Mouse (Mus musculus): ENCODE results near the gene Abhd12. TPM values are rescaled to one million over a fixed set of nuclear protein-coding genes. Genes with fewer than 3 reads are reported as not detected.

The Abhd12 gene
- polyA plus RNA-seq, 1 experiment from 2014 or later, result 47.9 TPM

- no peak for ATAC-seq (ENCODE audit: insufficient number of reproducible peaks, low FRiP score)
- 96% methylated on average over 2 of the region's 2 CpGs for WGBS
- H3K4me1 ChIP-seq (replicated peaks), result no peaks in the 10 kb centered on the region
Observed at GRCm38 (mm10) chr2:150830011-150830410, 74.5 kb downstream of the Abhd12 start.

GRCm38 (mm10) chr2:150828654-150829053 is 75.9 kb downstream of the Abhd12 start:
- no peak for ATAC-seq (ENCODE audit: insufficient number of reproducible peaks, low FRiP score)
- Histone ChIP-seq H3K27me3 (replicated peaks) (no peaks in the 10 kb centered on the region), H3K36me3 (peaks cover 99% of the 10 kb centered on the region), H3K9me3 (replicated peaks) (no peaks in the 10 kb centered on the region), H3K9ac (no peak overlapping the region), H3K27ac (ENCODE audit: poor library complexity, severe bottlenecking) (no peak overlapping the region), H3K4me2 (no peak overlapping the region), H3K4me1 (replicated peaks) (no peaks in the 10 kb centered on the region), H3K4me3 (no peak overlapping the region)
- WGBS, result 70% methylated on average over 4 of the region's 4 CpGs

More at GRCm38 (mm10) chr2:150830011-150830410, 74.5 kb downstream of the Abhd12 start:
- Histone ChIP-seq H3K9me3 (replicated peaks) (no peaks in the 10 kb centered on the region), H3K36me3 (peaks cover 97% of the 10 kb centered on the region), H3K4me2 (no peak overlapping the region), H3K27me3 (replicated peaks) (no peaks in the 10 kb centered on the region), H3K27ac (ENCODE audit: poor library complexity, severe bottlenecking) (no peak overlapping the region), H3K4me3 (no peak overlapping the region), H3K9ac (no peak overlapping the region)

GRCm38 (mm10) chr2:150828164-150828563 is 76.4 kb downstream of the Abhd12 start:
- peaks cover 99% of the 10 kb centered on the region for H3K36me3 ChIP-seq
- 82% methylated on average over 3 of the region's 3 CpGs for WGBS
- no peak overlapping the region for H3K4me2 ChIP-seq
- H3K27me3 ChIP-seq (replicated peaks), result no peaks in the 10 kb centered on the region
- no peaks in the 10 kb centered on the region for H3K4me1 ChIP-seq (replicated peaks)
- H3K27ac ChIP-seq (ENCODE audit: poor library complexity, severe bottlenecking), result no peak overlapping the region
- no peaks in the 10 kb centered on the region for H3K9me3 ChIP-seq (replicated peaks)
- no peak for ATAC-seq (ENCODE audit: insufficient number of reproducible peaks, low FRiP score)
- no peak overlapping the region for H3K9ac ChIP-seq
- H3K4me3 ChIP-seq, result no peak overlapping the region

- 87% methylated on average over 3 of the region's 3 CpGs for WGBS
- no peak overlapping the region for H3K9ac ChIP-seq
- ATAC-seq (ENCODE audit: insufficient number of reproducible peaks, low FRiP score), result no peak
- H3K4me2 ChIP-seq, result no peak overlapping the region
- H3K4me1 ChIP-seq (replicated peaks), result no peaks in the 10 kb centered on the region
- H3K27ac ChIP-seq (ENCODE audit: poor library complexity, severe bottlenecking), result no peak overlapping the region
- no peaks in the 10 kb centered on the region for H3K9me3 ChIP-seq (replicated peaks)
- no peaks in the 10 kb centered on the region for H3K27me3 ChIP-seq (replicated peaks)
- H3K4me3 ChIP-seq, result no peak overlapping the region
- peaks cover 98% of the 10 kb centered on the region for H3K36me3 ChIP-seq
Observed at GRCm38 (mm10) chr2:150826426-150826825, 78.1 kb downstream of the Abhd12 start.

- Histone ChIP-seq H3K4me3 (no peak overlapping the region), H3K4me1 (replicated peaks) (no peaks in the 10 kb centered on the region), H3K36me3 (peaks cover 96% of the 10 kb centered on the region), H3K4me2 (no peak overlapping the region), H3K9me3 (replicated peaks) (no peaks in the 10 kb centered on the region), H3K27ac (ENCODE audit: poor library complexity, severe bottlenecking) (no peak overlapping the region), H3K27me3 (replicated peaks) (no peaks in the 10 kb centered on the region), H3K9ac (no peak overlapping the region)
- ATAC-seq (ENCODE audit: insufficient number of reproducible peaks, low FRiP score), result no peak
- WGBS, result 81% methylated on average over 8 of the region's 8 CpGs
Observed at GRCm38 (mm10) chr2:150822987-150823386, 81.6 kb downstream of the Abhd12 start.

- Histone ChIP-seq H3K9me3 (replicated peaks) (no peaks in the 10 kb centered on the region), H3K27me3 (replicated peaks) (no peaks in the 10 kb centered on the region), H3K27ac (ENCODE audit: poor library complexity, severe bottlenecking) (no peak overlapping the region), H3K9ac (no peak overlapping the region), H3K4me2 (no peak overlapping the region), H3K4me3 (no peak overlapping the region), H3K4me1 (replicated peaks) (no peaks in the 10 kb centered on the region), H3K36me3 (peaks cover 96% of the 10 kb centered on the region)
- no peak for ATAC-seq (ENCODE audit: insufficient number of reproducible peaks, low FRiP score)
- WGBS, result 88% methylated on average over 8 of the region's 8 CpGs
Observed at GRCm38 (mm10) chr2:150820720-150821119, 83.8 kb downstream of the Abhd12 start.

- ATAC-seq (ENCODE audit: insufficient number of reproducible peaks, low FRiP score), result no peak
- 89% methylated on average over 8 of the region's 8 CpGs for WGBS
- no peak overlapping the region for H3K27ac ChIP-seq (ENCODE audit: poor library complexity, severe bottlenecking)
Observed at GRCm38 (mm10) chr2:150818742-150819141, 85.8 kb downstream of the Abhd12 start.

GRCm38 (mm10) chr2:150816676-150817402 is 87.7 kb downstream of the Abhd12 start:
- WGBS, result 89% methylated on average over 18 of the region's 18 CpGs
- no peak overlapping the region for H3K4me3 ChIP-seq
- no peaks in the 10 kb centered on the region for H3K27me3 ChIP-seq (replicated peaks)

More at GRCm38 (mm10) chr2:150818742-150819141, 85.8 kb downstream of the Abhd12 start:
- H3K9me3 ChIP-seq (replicated peaks), result no peaks in the 10 kb centered on the region
- H3K4me2 ChIP-seq, result no peak overlapping the region
- H3K4me1 ChIP-seq (replicated peaks), result no peaks in the 10 kb centered on the region
- H3K9ac ChIP-seq, result no peak overlapping the region
- peaks cover 97% of the 10 kb centered on the region for H3K36me3 ChIP-seq
- H3K4me3 ChIP-seq, result no peak overlapping the region
- H3K27me3 ChIP-seq (replicated peaks), result no peaks in the 10 kb centered on the region

GRCm38 (mm10) chr2:150812816-150813215 is 91.7 kb downstream of the Abhd12 start:
- Histone ChIP-seq H3K4me1 (replicated peaks) (no peaks in the 10 kb centered on the region), H3K9ac (no peak overlapping the region), H3K27me3 (replicated peaks) (no peaks in the 10 kb centered on the region), H3K9me3 (replicated peaks) (no peaks in the 10 kb centered on the region), H3K4me2 (no peak overlapping the region), H3K36me3 (peaks cover 100% of the 10 kb centered on the region), H3K27ac (ENCODE audit: poor library complexity, severe bottlenecking) (no peak overlapping the region), H3K4me3 (no peak overlapping the region)
- 90% methylated on average over 6 of the region's 6 CpGs for WGBS
- ATAC-seq (ENCODE audit: insufficient number of reproducible peaks, low FRiP score), result no peak

More at GRCm38 (mm10) chr2:150816676-150817402, 87.7 kb downstream of the Abhd12 start:
- Histone ChIP-seq H3K9ac (no peak overlapping the region), H3K4me2 (no peak overlapping the region), H3K36me3 (peaks cover 97% of the 10 kb centered on the region), H3K9me3 (replicated peaks) (no peaks in the 10 kb centered on the region), H3K4me1 (replicated peaks) (no peaks in the 10 kb centered on the region), H3K27ac (ENCODE audit: poor library complexity, severe bottlenecking) (no peak overlapping the region)
- no peak for ATAC-seq (ENCODE audit: insufficient number of reproducible peaks, low FRiP score)

- no peak overlapping the region for H3K27ac ChIP-seq (ENCODE audit: poor library complexity, severe bottlenecking)
- 68% methylated on average over 5 of the region's 5 CpGs for WGBS
- H3K4me3 ChIP-seq, result no peak overlapping the region
- H3K27me3 ChIP-seq (replicated peaks), result no peaks in the 10 kb centered on the region
- no peak for ATAC-seq (ENCODE audit: insufficient number of reproducible peaks, low FRiP score)
- H3K36me3 ChIP-seq, result peaks cover 99% of the 10 kb centered on the region
- H3K4me2 ChIP-seq, result no peak overlapping the region
- H3K4me1 ChIP-seq (replicated peaks), result no peaks in the 10 kb centered on the region
- no peaks in the 10 kb centered on the region for H3K9me3 ChIP-seq (replicated peaks)
- H3K9ac ChIP-seq, result no peak overlapping the region
Observed at GRCm38 (mm10) chr2:150810603-150811002, 93.9 kb downstream of the Abhd12 start.

- H3K9me3 ChIP-seq (replicated peaks), result no peaks in the 10 kb centered on the region
- no peak overlapping the region for H3K4me2 ChIP-seq
- H3K27me3 ChIP-seq (replicated peaks), result no peaks in the 10 kb centered on the region
- H3K9ac ChIP-seq, result no peak overlapping the region
- H3K27ac ChIP-seq (ENCODE audit: poor library complexity, severe bottlenecking), result no peak overlapping the region
- WGBS, result 89% methylated on average over 6 of the region's 6 CpGs
- no peak for ATAC-seq (ENCODE audit: insufficient number of reproducible peaks, low FRiP score)
- H3K36me3 ChIP-seq, result peaks cover 97% of the 10 kb centered on the region
- no peaks in the 10 kb centered on the region for H3K4me1 ChIP-seq (replicated peaks)
- no peak overlapping the region for H3K4me3 ChIP-seq
Observed at GRCm38 (mm10) chr2:150808812-150809211, 95.7 kb downstream of the Abhd12 start.

- no peaks in the 10 kb centered on the region for H3K4me1 ChIP-seq (replicated peaks)
- H3K27me3 ChIP-seq (replicated peaks), result no peaks in the 10 kb centered on the region
- no peak for ATAC-seq (ENCODE audit: insufficient number of reproducible peaks, low FRiP score)
- WGBS, result 82% methylated on average over 6 of the region's 6 CpGs
- no peak overlapping the region for H3K9ac ChIP-seq
- no peak overlapping the region for H3K4me2 ChIP-seq
- no peaks in the 10 kb centered on the region for H3K9me3 ChIP-seq (replicated peaks)
- no peak overlapping the region for H3K4me3 ChIP-seq
- peaks cover 97% of the 10 kb centered on the region for H3K36me3 ChIP-seq
- no peak overlapping the region for H3K27ac ChIP-seq (ENCODE audit: poor library complexity, severe bottlenecking)
Observed at GRCm38 (mm10) chr2:150808381-150808780, 96.2 kb downstream of the Abhd12 start.

Data from heart, embryonic 12.5 days (tissue).